Mouse (Mus musculus) heart, adult 11 months (tissue): ENCODE results near the gene A830018L16Rik.

Experiments used
- DNase-seq: peaks from one replicate; pipeline ENCODE4 v3.0.0; 2022

The A830018L16Rik gene

GRCm38 (mm10) chr1:11657341-11658060, 243.6 kb downstream of the A830018L16Rik start:
- no peak for DNase-seq

- DNase-seq = no peak
These were observed 244.2 kb downstream of the A830018L16Rik start for GRCm38 (mm10) chr1:11658061-11658625.

- no peak for DNase-seq
These were observed 330.9 kb downstream of the A830018L16Rik start for GRCm38 (mm10) chr1:11744749-11745314.

- no peak for DNase-seq
These were observed 334.5 kb downstream of the A830018L16Rik start for GRCm38 (mm10) chr1:11748424-11748823.

- DNase-seq = no peak
These were observed 336.2 kb downstream of the A830018L16Rik start for GRCm38 (mm10) chr1:11750065-11750464.

- DNase-seq = no peak
These were observed 336.7 kb downstream of the A830018L16Rik start for GRCm38 (mm10) chr1:11750607-11751006.

- no peak for DNase-seq
These were observed 338.1 kb downstream of the A830018L16Rik start for GRCm38 (mm10) chr1:11751996-11752395.

- DNase-seq = no peak
These were observed 374.4 kb downstream of the A830018L16Rik start for GRCm38 (mm10) chr1:11788264-11788663.

- DNase-seq = no peak
These were observed 378.9 kb downstream of the A830018L16Rik start for GRCm38 (mm10) chr1:11792820-11793219.

GRCm38 (mm10) chr1:11795666-11796065, 381.8 kb downstream of the A830018L16Rik start:
- DNase-seq = no peak

- no peak for DNase-seq
These were observed 458.9 kb downstream of the A830018L16Rik start for GRCm38 (mm10) chr1:11872847-11873246.

- DNase-seq = peak; percentile 83
These were observed 459.7 kb downstream of the A830018L16Rik start for GRCm38 (mm10) chr1:11873573-11873972.

- no peak for DNase-seq
These were observed 467.8 kb downstream of the A830018L16Rik start for GRCm38 (mm10) chr1:11881706-11882105.

GRCm38 (mm10) chr1:11895715-11896114, 481.8 kb downstream of the A830018L16Rik start:
- DNase-seq = no peak

- no peak for DNase-seq
These were observed 502.0 kb downstream of the A830018L16Rik start for GRCm38 (mm10) chr1:11915873-11916272.

GRCm38 (mm10) chr1:11936984-11937383, 523.1 kb downstream of the A830018L16Rik start:
- no peak for DNase-seq

GRCm38 (mm10) chr1:11959421-11960206, 545.7 kb downstream of the A830018L16Rik start:
- DNase-seq = no peak

GRCm38 (mm10) chr1:11982590-11983136, 568.8 kb downstream of the A830018L16Rik start:
- no peak for DNase-seq

GRCm38 (mm10) chr1:11990011-11990410, 576.1 kb downstream of the A830018L16Rik start:
- DNase-seq = peak; percentile 95

GRCm38 (mm10) chr1:11996297-11996878, 582.5 kb downstream of the A830018L16Rik start:
- DNase-seq = no peak

GRCm38 (mm10) chr1:11997574-11997973, 583.7 kb downstream of the A830018L16Rik start:
- no peak for DNase-seq

- no peak for DNase-seq
These were observed 586.7 kb downstream of the A830018L16Rik start for GRCm38 (mm10) chr1:12000557-12000956.
